In the genomic region with DNA sequence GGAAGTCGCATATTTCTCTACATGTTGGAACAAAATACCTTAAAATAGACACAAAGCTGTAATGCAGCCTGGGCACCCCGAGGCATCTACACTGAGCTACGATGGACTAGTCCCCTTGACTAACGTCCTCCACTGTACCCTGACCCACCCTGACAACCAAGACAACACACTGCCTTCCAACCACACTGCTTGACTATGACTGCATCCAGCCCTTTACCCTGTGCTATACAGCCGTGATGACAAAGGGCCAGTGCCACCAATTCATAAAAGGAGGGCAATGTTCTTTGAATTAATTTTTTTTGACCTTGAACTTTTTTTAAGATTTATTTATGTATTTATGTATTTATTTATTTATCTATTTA, we compare ENCODE assay signal across 24 mouse cellular contexts. TPM values are rescaled to one million over a fixed set of nuclear protein-coding genes. Genes with fewer than 3 reads are reported as not detected.
DNase-seq lines count a peak whose midpoint lies in the region; ATAC-seq and TF ChIP-seq lines count a peak whose summit lies in the region.
"Had no signal": no experiment of that assay in that cellular context is flagged by ENCODE, and none has a peak within 500 bp of the region (broad histone marks: within the 10 kb centered on the region; RNA-seq: fewer than 3 reads in every experiment).

No protein-coding gene starts in this region.

- peak overlapping the region; percentile 71 for H3K27ac ChIP-seq in forebrain, postnatal 0 days (ENCODE audit: low read depth, low read length)
- peak overlapping the region; percentile 96 for H3K27ac ChIP-seq in hindbrain, embryonic 13.5 days
- peak overlapping the region; percentile 84 for H3K27ac ChIP-seq in midbrain, embryonic 12.5 days (replicated peaks)
- peak overlapping the region; percentile 94 for H3K27ac ChIP-seq in neural tube, embryonic 13.5 days (replicated peaks)
- H3K27ac ChIP-seq: heart, embryonic 10.5 days; left cerebral cortex, adult 2 months had no signal

- ATAC-seq in forebrain, postnatal 0 days: no peak
- ATAC-seq in hindbrain, embryonic 13.5 days (ENCODE audit: low FRiP score): no peak
- peak; percentile 47; the same call in 1 of the 2 replicates for ATAC-seq in midbrain, embryonic 12.5 days (ENCODE audit: low FRiP score, low read depth)
- peak; percentile 58; the same call in 1 of the 2 replicates for ATAC-seq in neural tube, embryonic 13.5 days (ENCODE audit: low read depth)
- ATAC-seq in erythroblast, adult 5-6 weeks (replicated peaks; ENCODE audit: low FRiP score, poor library complexity, severe bottlenecking): no peak

- 79% methylated on average over 5 of the region's 5 CpGs for WGBS in forebrain, postnatal 0 days
- WGBS in hindbrain, embryonic 13.5 days: 68% methylated on average over 5 of the region's 5 CpGs
- WGBS in midbrain, embryonic 12.5 days: 77% methylated on average over 5 of the region's 5 CpGs
- WGBS in neural tube, embryonic 13.5 days: 62% methylated on average over 5 of the region's 5 CpGs

- 0 out of 2 replicates have a peak, but pooled peaks cover 5% of the 10 kb centered on the region for H3K4me1 ChIP-seq in forebrain, postnatal 0 days (ENCODE audit: insufficient read depth)
- H3K4me1 ChIP-seq in hindbrain, embryonic 13.5 days (replicated peaks): peaks cover 28% of the 10 kb centered on the region
- peaks cover 6% of the 10 kb centered on the region; the same call in 1 of the 2 replicates for H3K4me1 ChIP-seq in midbrain, embryonic 12.5 days
- H3K4me1 ChIP-seq in neural tube, embryonic 13.5 days (replicated peaks): peaks cover 33% of the 10 kb centered on the region
- H3K4me1 ChIP-seq: heart, embryonic 10.5 days had no signal

- no peaks in the 10 kb centered on the region for H3K27me3 ChIP-seq in forebrain, postnatal 0 days (ENCODE audit: insufficient read depth, low read length)
- no peaks in the 10 kb centered on the region for H3K27me3 ChIP-seq in hindbrain, embryonic 13.5 days
- no peaks in the 10 kb centered on the region for H3K27me3 ChIP-seq in midbrain, embryonic 12.5 days
- no peaks in the 10 kb centered on the region for H3K27me3 ChIP-seq in neural tube, embryonic 13.5 days
- H3K27me3 ChIP-seq: embryonic facial prominence, embryonic 12.5 days had no signal

- TF ChIP-seq CTCF in forebrain, postnatal 0 days (IDR thresholded peaks at IDR 0.05; ENCODE audit: low read depth): no peak

- H3K4me3 ChIP-seq in forebrain, postnatal 0 days (ENCODE audit: low read depth, low read length): no peak overlapping the region
- H3K4me3 ChIP-seq in hindbrain, embryonic 13.5 days: no peak overlapping the region
- no peak overlapping the region for H3K4me3 ChIP-seq in midbrain, embryonic 12.5 days
- H3K4me3 ChIP-seq in neural tube, embryonic 13.5 days: no peak overlapping the region
- H3K4me3 ChIP-seq: embryonic facial prominence, embryonic 12.5 days; heart, embryonic 10.5 days; left cerebral cortex, adult 2 months had no signal

- no peak for DNase-seq in forebrain, postnatal 0 days
- DNase-seq in heart, adult 9 months (ENCODE audit: low spot score in 2 of 2): no peak
- no peak for DNase-seq in spleen, adult 12 weeks (ENCODE audit: low spot score)
- DNase-seq: adrenal gland, adult 2 months; cerebellum, adult 9-11 months; gastrocnemius, postnatal 36 days; kidney, adult 8-10 months; kidney, postnatal 36 days; lung, adult 18-20 months; lung, postnatal 14 days; right cerebral cortex, postnatal 4 days; thymus, postnatal 36 days had no signal

- no peaks in the 10 kb centered on the region for H3K9me3 ChIP-seq in forebrain, postnatal 0 days (ENCODE audit: low read length)
- no peaks in the 10 kb centered on the region for H3K9me3 ChIP-seq in hindbrain, embryonic 13.5 days
- no peaks in the 10 kb centered on the region for H3K9me3 ChIP-seq in midbrain, embryonic 12.5 days
- no peaks in the 10 kb centered on the region for H3K9me3 ChIP-seq in neural tube, embryonic 13.5 days
- H3K9me3 ChIP-seq: embryonic facial prominence, embryonic 12.5 days; heart, embryonic 10.5 days had no signal

- H3K36me3 ChIP-seq in forebrain, postnatal 0 days (ENCODE audit: insufficient read depth): peaks cover 7% of the 10 kb centered on the region; the same call in 1 of the 2 replicates
- peaks cover 25% of the 10 kb centered on the region for H3K36me3 ChIP-seq in hindbrain, embryonic 13.5 days
- peaks cover 65% of the 10 kb centered on the region for H3K36me3 ChIP-seq in midbrain, embryonic 12.5 days
- peaks cover 41% of the 10 kb centered on the region for H3K36me3 ChIP-seq in neural tube, embryonic 13.5 days

- H3K9ac ChIP-seq in forebrain, postnatal 0 days: no peak overlapping the region
- 0 out of 2 replicates have a peak overlapping the region, but pooled peaks have one; percentile 59 for H3K9ac ChIP-seq in hindbrain, embryonic 13.5 days
- H3K9ac ChIP-seq in midbrain, embryonic 12.5 days (replicated peaks): no peak overlapping the region
- H3K9ac ChIP-seq in neural tube, embryonic 13.5 days: no peak overlapping the region
- H3K9ac ChIP-seq: embryonic facial prominence, embryonic 12.5 days had no signal

- no peak overlapping the region for H3K4me2 ChIP-seq in forebrain, postnatal 0 days (ENCODE audit: low read depth)
- no peak overlapping the region for H3K4me2 ChIP-seq in hindbrain, embryonic 13.5 days
- H3K4me2 ChIP-seq in midbrain, embryonic 12.5 days (replicated peaks): no peak overlapping the region
- H3K4me2 ChIP-seq in neural tube, embryonic 13.5 days: no peak overlapping the region
- H3K4me2 ChIP-seq: embryonic facial prominence, embryonic 12.5 days; liver, embryonic 11.5 days had no signal

RNA-seq across cellular contexts. Expression of a gene that starts 13.4 kb away (rescaled TPM):
- 27.5 and 39.7 TPM in 2 replicates for total RNA-seq in forebrain, postnatal 0 days (2014; rRNA removed)
- 31.7 and 34.2 TPM in 2 replicates for polyA plus RNA-seq in forebrain, postnatal 0 days (2015; fragmentation: Nextera tagmentation; extraction: Ambion mirVana)
- 97.6 and 102 TPM in 2 replicates for polyA plus RNA-seq in hindbrain, embryonic 13.5 days (2015; fragmentation: Nextera tagmentation; extraction: Ambion mirVana)
- 223 TPM in 2 replicates for polyA plus RNA-seq in midbrain, embryonic 12.5 days (2016; fragmentation: Nextera tagmentation; extraction: Ambion mirVana)
- 130 and 133 TPM in 2 replicates for polyA plus RNA-seq in neural tube, embryonic 13.5 days (2015; fragmentation: Nextera tagmentation; extraction: Ambion mirVana)
- 34.9 and 47.3 TPM in 2 replicates for total RNA-seq in erythroblast, adult 5-6 weeks (2015; ENCODE audit: low replicate concordance)
- 39.6 and 46.4 TPM in 2 replicates for total RNA-seq in erythroblast, adult 5-6 weeks (2017; ENCODE audit: low replicate concordance)

RNA-seq across cellular contexts. Expression of a gene that starts 32.1 kb away (rescaled TPM):
- 81.9 and 99.1 TPM in 2 replicates for total RNA-seq in forebrain, postnatal 0 days (2014; rRNA removed)
- 24.7 and 28.1 TPM in 2 replicates for polyA plus RNA-seq in forebrain, postnatal 0 days (2015; fragmentation: Nextera tagmentation; extraction: Ambion mirVana)
- 58.3 and 63.0 TPM in 2 replicates for polyA plus RNA-seq in hindbrain, embryonic 13.5 days (2015; fragmentation: Nextera tagmentation; extraction: Ambion mirVana)
- polyA plus RNA-seq in midbrain, embryonic 12.5 days (2016; fragmentation: Nextera tagmentation; extraction: Ambion mirVana): 36.0 and 43.7 TPM in 2 replicates
- polyA plus RNA-seq in neural tube, embryonic 13.5 days (2015; fragmentation: Nextera tagmentation; extraction: Ambion mirVana): 76.0 and 77.8 TPM in 2 replicates
- total RNA-seq in erythroblast, adult 5-6 weeks (2015; ENCODE audit: low replicate concordance): not detected in 2 replicates
- total RNA-seq in erythroblast, adult 5-6 weeks (2017; ENCODE audit: low replicate concordance): not detected in 2 replicates

RNA-seq across cellular contexts. Expression of a gene that starts 36.9 kb away (rescaled TPM):
- total RNA-seq in forebrain, postnatal 0 days (2014; rRNA removed): not detected in 2 replicates
- 0.06 TPM in 1 of 2 replicates, not detected in the other for polyA plus RNA-seq in forebrain, postnatal 0 days (2015; fragmentation: Nextera tagmentation; extraction: Ambion mirVana)
- 2.6 and 3.2 TPM in 2 replicates for polyA plus RNA-seq in hindbrain, embryonic 13.5 days (2015; fragmentation: Nextera tagmentation; extraction: Ambion mirVana)
- 0.20 TPM in 1 of 2 replicates, not detected in the other for polyA plus RNA-seq in midbrain, embryonic 12.5 days (2016; fragmentation: Nextera tagmentation; extraction: Ambion mirVana)
- polyA plus RNA-seq in neural tube, embryonic 13.5 days (2015; fragmentation: Nextera tagmentation; extraction: Ambion mirVana): 3.5 and 3.6 TPM in 2 replicates
- total RNA-seq in erythroblast, adult 5-6 weeks (2015; ENCODE audit: low replicate concordance): not detected in 2 replicates
- not detected in 2 replicates for total RNA-seq in erythroblast, adult 5-6 weeks (2017; ENCODE audit: low replicate concordance)
- total RNA-seq: adrenal gland, adult 2 months; gastrocnemius, postnatal 36 days; megakaryocyte, adult 5-6 weeks had no signal
- polyA plus RNA-seq: adrenal gland, adult 2 months; heart, embryonic 10.5 days; heart, postnatal 0 days; limb, embryonic 11.5 days; liver, embryonic 11.5 days; testis, adult 2 months had no signal

RNA-seq across cellular contexts. Expression of a gene that starts 47.5 kb away (rescaled TPM):
- 0.46 and 0.76 TPM in 2 replicates for total RNA-seq in forebrain, postnatal 0 days (2014; rRNA removed)
- 0.59 and 0.64 TPM in 2 replicates for polyA plus RNA-seq in forebrain, postnatal 0 days (2015; fragmentation: Nextera tagmentation; extraction: Ambion mirVana)
- 2.1 and 2.5 TPM in 2 replicates for polyA plus RNA-seq in hindbrain, embryonic 13.5 days (2015; fragmentation: Nextera tagmentation; extraction: Ambion mirVana)
- 0.50 and 1.0 TPM in 2 replicates for polyA plus RNA-seq in midbrain, embryonic 12.5 days (2016; fragmentation: Nextera tagmentation; extraction: Ambion mirVana)
- polyA plus RNA-seq in neural tube, embryonic 13.5 days (2015; fragmentation: Nextera tagmentation; extraction: Ambion mirVana): 1.9 and 2.3 TPM in 2 replicates
- not detected in 2 replicates for total RNA-seq in erythroblast, adult 5-6 weeks (2015; ENCODE audit: low replicate concordance)
- not detected in 2 replicates for total RNA-seq in erythroblast, adult 5-6 weeks (2017; ENCODE audit: low replicate concordance)
- total RNA-seq: gastrocnemius, postnatal 36 days; megakaryocyte, adult 5-6 weeks had no signal
- polyA plus RNA-seq: limb, embryonic 11.5 days had no signal

RNA-seq across cellular contexts. Expression of a gene that starts 59.2 kb away (rescaled TPM):
- total RNA-seq in forebrain, postnatal 0 days (2014; rRNA removed): not detected in 2 replicates
- polyA plus RNA-seq in forebrain, postnatal 0 days (2015; fragmentation: Nextera tagmentation; extraction: Ambion mirVana): not detected in 2 replicates
- not detected in 2 replicates for polyA plus RNA-seq in hindbrain, embryonic 13.5 days (2015; fragmentation: Nextera tagmentation; extraction: Ambion mirVana)
- polyA plus RNA-seq in midbrain, embryonic 12.5 days (2016; fragmentation: Nextera tagmentation; extraction: Ambion mirVana): not detected in 2 replicates
- not detected in 2 replicates for polyA plus RNA-seq in neural tube, embryonic 13.5 days (2015; fragmentation: Nextera tagmentation; extraction: Ambion mirVana)
- total RNA-seq in erythroblast, adult 5-6 weeks (2015; ENCODE audit: low replicate concordance): not detected in 2 replicates
- not detected in 2 replicates for total RNA-seq in erythroblast, adult 5-6 weeks (2017; ENCODE audit: low replicate concordance)
- total RNA-seq: gastrocnemius, postnatal 36 days; megakaryocyte, adult 5-6 weeks had no signal
- polyA plus RNA-seq: embryonic facial prominence, embryonic 12.5 days; heart, postnatal 0 days; limb, embryonic 11.5 days; liver, embryonic 11.5 days had no signal

Comparison
In these comparisons a context has a peak if more than half of its experiments do, and no peak if none do; other contexts are left out.
1. ATAC-seq: peak in midbrain, embryonic 12.5 days (single experiment) and neural tube, embryonic 13.5 days (single experiment); none in forebrain, postnatal 0 days (single experiment), hindbrain, embryonic 13.5 days (single experiment) and erythroblast, adult 5-6 weeks (single experiment).
2. Peak in every context shown above with its lines, with median percentiles within 50 percentile points of each other: H3K27ac ChIP-seq.